Mouse (Mus musculus): ENCODE measurements around the gene Ptpro. TPM values are rescaled to one million over a fixed set of nuclear protein-coding genes. Genes with fewer than 3 reads are reported as not detected.

Gene Ptpro
- polyA plus RNA-seq, 1 experiment: 2.7 TPM

DNA sequence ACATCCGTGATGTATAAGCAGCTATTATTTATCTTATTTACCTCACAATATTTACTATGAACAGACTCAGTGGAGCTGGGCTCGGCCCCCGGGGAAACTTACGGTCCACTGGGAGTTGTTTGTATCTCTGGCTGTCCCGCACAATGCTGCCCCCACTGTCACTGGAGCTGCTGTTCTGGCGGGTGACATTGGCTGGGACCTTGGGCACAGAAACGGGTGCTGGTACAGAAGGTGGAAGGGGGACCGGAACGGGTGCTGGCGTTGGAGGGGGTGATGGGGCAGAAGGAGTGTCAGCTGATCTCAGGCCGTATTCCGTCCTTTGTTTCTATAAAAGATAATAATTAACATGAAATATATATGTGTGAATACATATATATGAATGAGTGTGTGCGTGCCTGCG is 238.0 kb downstream of the Ptpro start:
- Histone ChIP-seq H3K27ac (ENCODE audit: control insufficient read depth, insufficient read depth, low read length) (no peak overlapping the region), H3K36me3 (ENCODE audit: control insufficient read depth, insufficient read depth, low read length) (no peaks in the 10 kb centered on the region), H3K4me3 (ENCODE audit: control insufficient read depth, insufficient read depth, low read length) (no peak overlapping the region), H3K27me3 (ENCODE audit: control insufficient read depth, insufficient read depth, low read length) (no peaks in the 10 kb centered on the region), H3K4me1 (replicated peaks; ENCODE audit: control insufficient read depth, insufficient read depth, low read length) (peaks cover 5% of the 10 kb centered on the region; the same call in 1 of the 2 replicates)
- TF ChIP-seq POLR2A (IDR thresholded peaks at IDR 0.05; ENCODE audit: control insufficient read depth, extremely low read depth, insufficient read depth, low read length, poor library complexity): no peak
- no peak for TF ChIP-seq CTCF (IDR thresholded peaks at IDR 0.05; ENCODE audit: borderline replicate concordance, control insufficient read depth, extremely low read depth, insufficient read depth, low read length, poor library complexity)
- 96% methylated on average over 14 of the region's 14 CpGs for WGBS
- DNase-seq: no peak

- DNase-seq: no peak
- Histone ChIP-seq H3K27ac (ENCODE audit: control insufficient read depth, insufficient read depth, low read length) (no peak overlapping the region), H3K4me3 (ENCODE audit: control insufficient read depth, insufficient read depth, low read length) (no peak overlapping the region), H3K27me3 (ENCODE audit: control insufficient read depth, insufficient read depth, low read length) (no peaks in the 10 kb centered on the region), H3K36me3 (ENCODE audit: control insufficient read depth, insufficient read depth, low read length) (no peaks in the 10 kb centered on the region), H3K4me1 (replicated peaks; ENCODE audit: control insufficient read depth, insufficient read depth, low read length) (peaks cover 5% of the 10 kb centered on the region; the same call in 1 of the 2 replicates)
- 2% methylated on average over 2 of the region's 2 CpGs for WGBS
- TF ChIP-seq POLR2A (IDR thresholded peaks at IDR 0.05; ENCODE audit: control insufficient read depth, extremely low read depth, insufficient read depth, low read length, poor library complexity) (no peak), CTCF (IDR thresholded peaks at IDR 0.05; ENCODE audit: borderline replicate concordance, control insufficient read depth, extremely low read depth, insufficient read depth, low read length, poor library complexity) (no peak)
Measured at GRCm38 (mm10) chr6:137491659-137492058, 239.5 kb downstream of the Ptpro start.

GRCm38 (mm10) chr6:137492582-137492981 is 240.5 kb downstream of the Ptpro start:
- TF ChIP-seq CTCF (IDR thresholded peaks at IDR 0.05; ENCODE audit: borderline replicate concordance, control insufficient read depth, extremely low read depth, insufficient read depth, low read length, poor library complexity) (no peak), POLR2A (IDR thresholded peaks at IDR 0.05; ENCODE audit: control insufficient read depth, extremely low read depth, insufficient read depth, low read length, poor library complexity) (no peak)
- no peaks in the 10 kb centered on the region for H3K27me3 ChIP-seq (ENCODE audit: control insufficient read depth, insufficient read depth, low read length)

DNA sequence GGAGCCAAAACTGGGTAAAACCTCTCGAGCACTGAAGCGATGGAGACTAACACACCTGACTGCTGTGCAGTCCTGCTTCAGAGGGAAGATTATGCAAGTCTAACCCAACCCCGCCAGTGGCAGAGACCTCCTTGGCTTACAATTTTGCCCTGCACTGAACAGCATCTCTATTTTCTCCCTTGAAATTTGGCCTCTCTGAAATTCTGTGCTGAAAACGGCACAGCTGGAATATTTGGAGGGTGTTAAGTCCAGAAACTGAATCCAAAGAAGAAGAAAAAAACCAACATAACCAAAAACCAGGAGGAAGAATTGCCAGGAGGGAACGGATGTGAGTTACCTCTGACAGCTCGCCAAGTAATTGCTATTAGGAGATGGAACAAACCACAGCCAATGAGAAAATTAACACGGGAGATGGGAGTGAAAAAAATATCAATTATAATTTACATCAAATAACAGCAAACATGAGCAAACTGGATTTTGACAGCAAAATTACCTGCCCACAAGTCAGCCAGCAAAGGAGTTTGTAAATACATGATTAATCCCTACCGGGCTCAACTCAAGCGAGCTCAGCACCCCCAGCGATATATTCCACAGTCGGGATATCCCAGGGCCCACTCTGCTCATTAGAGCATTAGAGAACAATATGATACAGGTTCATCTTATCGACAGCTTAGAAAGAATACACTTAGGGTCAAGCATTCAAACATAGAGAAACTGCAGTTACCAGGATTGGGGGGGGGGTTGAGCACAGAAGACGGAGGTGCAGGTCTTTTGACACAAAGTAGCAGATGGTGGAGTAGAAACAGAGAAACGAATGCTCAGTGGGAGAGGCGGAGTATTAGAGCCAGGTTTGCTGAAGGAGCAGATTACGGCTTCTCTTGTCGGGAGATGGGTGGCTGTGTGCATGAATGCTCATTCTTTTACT is 241.4 kb downstream of the Ptpro start:
- DNase-seq: no peak
- no peak overlapping the region for H3K4me3 ChIP-seq (ENCODE audit: control insufficient read depth, insufficient read depth, low read length)
- no peak overlapping the region for H3K27ac ChIP-seq (ENCODE audit: control insufficient read depth, insufficient read depth, low read length)
- no peaks in the 10 kb centered on the region for H3K36me3 ChIP-seq (ENCODE audit: control insufficient read depth, insufficient read depth, low read length)
- 95% methylated on average over 17 of the region's 17 CpGs for WGBS
- peaks cover 5% of the 10 kb centered on the region; the same call in 1 of the 2 replicates for H3K4me1 ChIP-seq (replicated peaks; ENCODE audit: control insufficient read depth, insufficient read depth, low read length)
- TF ChIP-seq CTCF (IDR thresholded peaks at IDR 0.05; ENCODE audit: borderline replicate concordance, control insufficient read depth, extremely low read depth, insufficient read depth, low read length, poor library complexity): no peak
- no peak for TF ChIP-seq POLR2A (IDR thresholded peaks at IDR 0.05; ENCODE audit: control insufficient read depth, extremely low read depth, insufficient read depth, low read length, poor library complexity)
- H3K27me3 ChIP-seq (ENCODE audit: control insufficient read depth, insufficient read depth, low read length): no peaks in the 10 kb centered on the region

More at GRCm38 (mm10) chr6:137492582-137492981, 240.5 kb downstream of the Ptpro start:
- no peak for DNase-seq
- Histone ChIP-seq H3K4me3 (ENCODE audit: control insufficient read depth, insufficient read depth, low read length) (no peak overlapping the region), H3K4me1 (replicated peaks; ENCODE audit: control insufficient read depth, insufficient read depth, low read length) (peaks cover 5% of the 10 kb centered on the region; the same call in 1 of the 2 replicates), H3K27ac (ENCODE audit: control insufficient read depth, insufficient read depth, low read length) (no peak overlapping the region), H3K36me3 (ENCODE audit: control insufficient read depth, insufficient read depth, low read length) (no peaks in the 10 kb centered on the region)
- 92% methylated on average over 4 of the region's 4 CpGs for WGBS

GRCm38 (mm10) chr6:137494136-137494475 is 242.0 kb downstream of the Ptpro start:
- no peaks in the 10 kb centered on the region for H3K36me3 ChIP-seq (ENCODE audit: control insufficient read depth, insufficient read depth, low read length)
- no peaks in the 10 kb centered on the region for H3K27me3 ChIP-seq (ENCODE audit: control insufficient read depth, insufficient read depth, low read length)
- peaks cover 5% of the 10 kb centered on the region; the same call in 1 of the 2 replicates for H3K4me1 ChIP-seq (replicated peaks; ENCODE audit: control insufficient read depth, insufficient read depth, low read length)
- no peak overlapping the region for H3K4me3 ChIP-seq (ENCODE audit: control insufficient read depth, insufficient read depth, low read length)
- H3K27ac ChIP-seq (ENCODE audit: control insufficient read depth, insufficient read depth, low read length): no peak overlapping the region
- TF ChIP-seq CTCF (IDR thresholded peaks at IDR 0.05; ENCODE audit: borderline replicate concordance, control insufficient read depth, extremely low read depth, insufficient read depth, low read length, poor library complexity) (no peak), POLR2A (IDR thresholded peaks at IDR 0.05; ENCODE audit: control insufficient read depth, extremely low read depth, insufficient read depth, low read length, poor library complexity) (no peak)
- no peak for DNase-seq

DNA sequence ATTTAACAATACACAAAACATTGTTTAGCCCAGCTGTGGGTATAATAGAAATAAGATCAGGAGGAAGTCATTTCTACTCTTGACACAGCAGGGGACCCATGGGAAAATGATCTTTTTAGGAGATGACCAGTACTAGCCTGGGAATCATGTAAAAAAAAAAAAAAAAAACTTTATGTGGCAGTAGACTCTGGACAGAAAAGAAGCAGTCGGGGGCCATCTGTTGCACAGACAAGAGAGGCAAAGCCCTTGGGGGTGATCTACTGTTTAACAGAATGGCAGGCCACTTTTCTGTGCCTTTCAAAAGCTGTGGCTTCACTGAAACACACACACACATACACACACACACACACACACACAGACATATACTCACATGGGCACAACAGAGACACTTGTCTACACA is 242.7 kb downstream of the Ptpro start:
- Histone ChIP-seq H3K27ac (ENCODE audit: control insufficient read depth, insufficient read depth, low read length) (no peak overlapping the region), H3K4me3 (ENCODE audit: control insufficient read depth, insufficient read depth, low read length) (no peak overlapping the region), H3K36me3 (ENCODE audit: control insufficient read depth, insufficient read depth, low read length) (no peaks in the 10 kb centered on the region), H3K4me1 (replicated peaks; ENCODE audit: control insufficient read depth, insufficient read depth, low read length) (peaks cover 5% of the 10 kb centered on the region; the same call in 1 of the 2 replicates), H3K27me3 (ENCODE audit: control insufficient read depth, insufficient read depth, low read length) (no peaks in the 10 kb centered on the region)
- no peak for DNase-seq
- TF ChIP-seq POLR2A (IDR thresholded peaks at IDR 0.05; ENCODE audit: control insufficient read depth, extremely low read depth, insufficient read depth, low read length, poor library complexity): no peak
- no peak for TF ChIP-seq CTCF (IDR thresholded peaks at IDR 0.05; ENCODE audit: borderline replicate concordance, control insufficient read depth, extremely low read depth, insufficient read depth, low read length, poor library complexity)
- WGBS: 100% methylated on average over 1 of the region's 1 CpGs
